Mouse (Mus musculus) heart, embryonic 16.5 days (tissue): ENCODE results near the gene Ces1f. TPM values are rescaled to one million over a fixed set of nuclear protein-coding genes. Genes with fewer than 3 reads are reported as not detected.

Experiments used
- ATAC-seq: fragments of 200-750 bp; cut with Nextera tagmentation; replicated peaks from 2 replicates; pipeline ENCODE4 v1.8.0; 2017; ENCODE audit warnings: moderate number of reproducible peaks; ENCODE audit not compliant: insufficient read depth, low FRiP score; ENCODE audit errors: extremely low read depth
- H3K27ac ChIP-seq: fragments of 300-500 bp; sonication (generic); 2 replicates; pipeline ENCODE4 v1.5.1; 2014; ENCODE audit warnings: mild to moderate bottlenecking, low read length, control low read depth, moderate library complexity
- H3K27me3 ChIP-seq: fragments of 300-500 bp; sonication (generic); 2 replicates; pipeline ENCODE4 v1.6.1; 2014; ENCODE audit warnings: low read length, mixed read lengths; ENCODE audit not compliant: control insufficient read depth, insufficient read depth
- H3K36me3 ChIP-seq: fragments of 300-500 bp; sonication (generic); 2 replicates; pipeline ENCODE4 v1.6.1; 2014; ENCODE audit not compliant: control insufficient read depth, insufficient read depth
- H3K4me1 ChIP-seq: fragments of 300-500 bp; sonication (generic); 2 replicates; pipeline ENCODE4 v1.6.1; 2014; ENCODE audit warnings: low read length, mixed read lengths; ENCODE audit not compliant: control insufficient read depth, insufficient read depth
- H3K4me2 ChIP-seq: fragments of 300-500 bp; sonication (generic); 2 replicates; pipeline ENCODE4 v1.6.1; 2014; ENCODE audit warnings: low read depth, mild to moderate bottlenecking, control low read depth, low read length
- H3K4me3 ChIP-seq: fragments of 300-500 bp; sonication (generic); 2 replicates; pipeline ENCODE4 v1.5.1; 2014; ENCODE audit warnings: mild to moderate bottlenecking, control low read depth, low read length
- H3K9ac ChIP-seq: fragments of 300-500 bp; sonication (generic); 2 replicates; pipeline ENCODE4 v1.6.1; 2014; ENCODE audit warnings: low read length, control low read depth
- H3K9me3 ChIP-seq: fragments of 300-500 bp; sonication (generic); replicated peaks from 2 replicates; pipeline ENCODE4 v1.6.1; 2016; ENCODE audit warnings: low read length; ENCODE audit not compliant: control insufficient read depth
- WGBS: fragments of 180-500 bp; shearing (Covaris S2); extraction: QIAGEN DNeasy Blood & Tissue Kit; methylation state at CpG from one replicate; pipeline ENCODE4 v1.1.7; 2014; 5-methylcytosine and 5-hydroxymethylcytosine counted together
- polyA plus RNA-seq: library from polyadenylated mRNA; unstranded; fragments of >200 nt; fragmentation: Nextera tagmentation; extraction: Ambion mirVana; gene quantifications from 2 replicates; pipeline ENCODE4 v1.2.1, GENCODE M21; 2015

Ces1f gene
- polyA plus RNA-seq = 0.12 and 0.35 TPM in 2 replicates

DNA sequence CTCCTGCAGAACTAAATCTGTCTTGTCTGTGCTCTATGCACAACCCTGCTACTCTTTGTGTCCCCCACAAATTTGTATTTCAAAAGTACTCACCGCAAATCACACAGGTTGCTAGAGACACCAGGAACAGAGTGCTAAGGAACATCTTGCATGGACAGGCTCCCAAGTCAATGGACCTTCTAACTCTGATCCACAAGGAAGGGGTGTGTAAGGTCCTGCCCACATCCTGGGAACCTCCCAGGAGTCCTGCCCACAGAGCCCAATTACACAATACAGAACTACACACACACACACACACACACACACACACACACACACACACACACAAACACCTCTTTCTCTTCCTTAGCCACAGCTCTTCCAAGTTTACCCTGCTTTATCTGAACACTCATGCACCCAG, at the start of gene Ces1f:
Gene Ces1f, minus strand, starts transcription at position 192 of the 400 bp plus-strand sequence.
- 88% methylated on average over 1 of the region's 1 CpGs for WGBS
- Histone ChIP-seq H3K36me3 (no peaks in the 10 kb centered on the region), H3K9ac (no peak within 1 kb of the TSS), H3K4me3 (no peak within 1 kb of the TSS), H3K4me1 (no peaks in the 10 kb centered on the region), H3K9me3 (no peaks in the 10 kb centered on the region), H3K4me2 (no peak within 1 kb of the TSS), H3K27ac (no peak within 1 kb of the TSS), H3K27me3 (no peaks in the 10 kb centered on the region)
- no peak for ATAC-seq

DNA sequence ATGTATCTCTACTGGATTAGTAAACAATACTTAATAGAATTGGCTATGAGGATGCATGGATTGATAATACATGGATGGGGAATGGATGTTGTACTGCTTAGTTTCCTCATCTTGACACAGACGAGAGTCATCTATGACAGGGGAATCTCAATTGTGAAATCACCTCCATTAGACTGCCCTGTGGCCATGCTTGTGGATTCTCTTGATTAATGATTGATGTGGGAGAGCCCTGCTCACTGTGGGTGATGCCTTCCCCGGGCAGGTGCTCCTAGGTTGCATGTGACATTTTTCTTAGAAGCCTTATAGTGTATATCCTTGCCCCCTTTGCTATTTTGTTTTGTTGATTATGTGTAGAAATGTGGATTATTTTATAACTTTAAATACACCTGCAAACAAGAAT, 45.6 kb upstream of the Ces1f start:
- H3K9ac ChIP-seq = no peak overlapping the region
- H3K27me3 ChIP-seq = no peaks in the 10 kb centered on the region
- no peak overlapping the region for H3K4me2 ChIP-seq
- WGBS = 72% methylated on average over 2 of the region's 2 CpGs
- no peak overlapping the region for H3K4me3 ChIP-seq
- no peaks in the 10 kb centered on the region for H3K9me3 ChIP-seq
- ATAC-seq = no peak
- H3K4me1 ChIP-seq = no peaks in the 10 kb centered on the region
- H3K36me3 ChIP-seq = no peaks in the 10 kb centered on the region
- no peak overlapping the region for H3K27ac ChIP-seq

DNA sequence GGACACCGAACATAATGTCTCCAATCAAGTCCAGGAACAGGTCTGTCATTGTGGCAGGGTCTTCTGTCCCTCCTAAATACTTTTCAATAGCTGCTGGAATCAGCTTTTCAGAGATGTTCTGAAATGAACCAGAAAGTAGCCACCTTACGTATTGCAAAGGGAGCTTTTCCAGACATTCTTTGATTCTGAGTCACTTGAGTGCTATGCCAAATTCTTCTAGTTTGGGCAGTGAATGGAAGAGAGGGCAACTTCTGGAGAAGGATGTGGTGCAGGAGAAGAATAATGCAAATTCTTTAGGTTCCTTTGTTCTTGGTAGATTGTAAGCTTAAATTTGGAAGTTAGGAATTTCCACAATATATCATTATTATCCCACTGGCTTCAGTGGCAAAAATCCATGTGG, 37.5 kb upstream of the Ces1f start:
- no peaks in the 10 kb centered on the region for H3K36me3 ChIP-seq
- H3K27ac ChIP-seq = no peak overlapping the region
- no peaks in the 10 kb centered on the region for H3K9me3 ChIP-seq
- no peak for ATAC-seq
- 70% methylated on average over 2 of the region's 2 CpGs for WGBS
- H3K4me1 ChIP-seq = no peaks in the 10 kb centered on the region
- no peak overlapping the region for H3K4me2 ChIP-seq
- H3K4me3 ChIP-seq = no peak overlapping the region
- H3K27me3 ChIP-seq = no peaks in the 10 kb centered on the region
- no peak overlapping the region for H3K9ac ChIP-seq

DNA sequence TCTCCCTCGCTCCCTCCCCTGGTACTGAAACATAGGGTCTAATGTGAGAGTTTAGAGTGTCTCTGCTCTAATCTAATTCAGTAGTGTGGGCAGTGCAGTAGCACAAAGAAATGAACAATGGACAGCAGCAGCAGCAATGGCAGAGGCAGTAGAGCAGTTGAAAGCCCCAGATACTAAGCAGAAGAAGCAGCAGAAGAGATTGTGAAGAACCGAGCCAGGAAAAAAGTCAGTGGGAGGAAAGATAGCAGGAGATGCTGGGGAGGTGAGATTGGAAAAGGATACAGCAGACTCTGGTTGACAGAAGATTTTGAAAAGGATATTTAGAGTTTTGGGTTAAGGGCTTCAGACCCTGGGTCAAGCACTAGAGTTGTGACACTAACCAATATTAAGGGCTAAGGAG, 36.0 kb upstream of the Ces1f start:
- WGBS = 68% methylated on average over 2 of the region's 2 CpGs

DNA sequence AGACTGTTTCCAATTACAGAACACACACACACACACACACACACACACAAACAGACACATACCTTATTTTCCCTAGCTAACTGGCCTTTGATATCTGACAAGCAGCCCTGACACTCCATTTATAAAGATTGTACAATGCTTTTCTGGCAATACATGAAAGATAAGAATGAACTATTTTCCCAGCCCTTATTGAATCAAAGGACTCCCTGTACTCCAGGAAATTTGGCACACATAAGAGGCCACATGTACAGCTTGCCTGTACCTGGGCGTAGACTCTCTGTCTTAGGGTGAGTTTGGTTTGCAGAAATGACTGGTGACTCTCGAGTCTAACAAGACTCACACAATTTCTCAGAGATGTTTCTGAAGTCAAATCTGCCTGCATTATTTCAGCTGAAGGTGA, 4.3 kb upstream of the Ces1f start:
- WGBS = 64% methylated on average over 2 of the region's 2 CpGs
- ATAC-seq = no peak
- no peak overlapping the region for H3K4me2 ChIP-seq
- H3K9ac ChIP-seq = no peak overlapping the region
- no peaks in the 10 kb centered on the region for H3K4me1 ChIP-seq
- no peaks in the 10 kb centered on the region for H3K27me3 ChIP-seq
- 0 out of 2 replicates have a peak, but pooled peaks cover 2% of the 10 kb centered on the region for H3K9me3 ChIP-seq
- no peak overlapping the region for H3K4me3 ChIP-seq
- no peak overlapping the region for H3K27ac ChIP-seq
- H3K36me3 ChIP-seq = no peaks in the 10 kb centered on the region

More for the DNA sequence above, 36.0 kb upstream of the Ces1f start:
- Histone ChIP-seq H3K27me3 (no peaks in the 10 kb centered on the region), H3K9ac (no peak overlapping the region), H3K4me3 (no peak overlapping the region), H3K4me1 (no peaks in the 10 kb centered on the region), H3K9me3 (no peaks in the 10 kb centered on the region), H3K36me3 (no peaks in the 10 kb centered on the region), H3K4me2 (no peak overlapping the region), H3K27ac (no peak overlapping the region)
- ATAC-seq = no peak

DNA sequence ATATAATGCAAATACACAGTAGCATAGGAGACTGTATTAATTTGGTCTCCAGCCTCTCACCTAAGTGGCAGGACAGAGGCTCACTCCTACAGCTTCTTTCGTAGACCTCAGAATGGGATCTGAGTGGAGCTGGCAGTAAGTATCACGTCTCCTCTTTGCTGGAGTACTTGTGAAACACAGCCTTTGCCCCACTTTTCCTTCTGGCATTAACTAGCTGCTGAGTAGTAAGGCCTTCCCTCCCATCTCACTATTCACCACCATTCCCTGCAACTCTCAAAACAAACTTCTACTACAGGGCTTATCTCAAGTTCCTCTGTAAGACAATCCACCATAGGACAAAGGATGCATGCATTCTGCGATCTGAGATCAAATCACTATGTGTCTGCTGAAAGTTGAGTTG, 2.8 kb upstream of the Ces1f start:
- no peaks in the 10 kb centered on the region for H3K4me1 ChIP-seq
- WGBS = 65% methylated on average over 3 of the region's 3 CpGs

DNA sequence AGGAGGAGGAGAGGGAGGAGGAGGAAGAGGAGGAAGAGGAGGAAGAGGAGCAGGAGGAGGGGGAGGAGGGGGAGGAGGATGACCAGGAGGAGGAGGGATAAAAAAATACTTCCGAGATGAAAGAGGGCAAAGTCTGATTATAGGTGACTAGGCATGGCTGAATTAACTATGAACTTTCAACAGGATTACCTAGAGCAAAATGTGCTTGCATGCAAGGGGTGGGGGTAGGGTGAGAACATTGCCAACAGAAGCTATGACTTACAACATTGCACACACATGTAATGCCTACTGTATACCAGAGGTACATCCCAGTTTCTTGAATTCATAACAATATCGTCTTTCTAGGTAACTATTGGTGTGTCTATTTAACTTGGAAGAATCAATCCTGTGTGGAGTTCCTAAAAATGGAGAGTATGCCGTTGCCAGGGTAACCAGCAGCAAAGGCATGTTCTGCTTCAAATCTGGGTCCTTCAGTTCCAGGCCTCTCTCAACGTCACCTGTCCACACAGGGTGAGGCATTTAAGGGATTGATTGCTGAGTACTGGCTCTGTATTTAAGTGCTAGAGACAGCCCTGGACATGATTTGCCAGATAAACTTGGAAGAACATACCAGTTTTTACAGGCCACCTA, 1.3 kb downstream of the Ces1f start:
- Histone ChIP-seq H3K4me2 (no peak overlapping the region), H3K4me1 (no peaks in the 10 kb centered on the region), H3K4me3 (no peak overlapping the region), H3K9ac (no peak overlapping the region), H3K27ac (no peak overlapping the region), H3K9me3 (no peaks in the 10 kb centered on the region), H3K27me3 (no peaks in the 10 kb centered on the region), H3K36me3 (no peaks in the 10 kb centered on the region)
- no peak for ATAC-seq
- 65% methylated on average over 4 of the region's 4 CpGs for WGBS

More for the DNA sequence above, 2.8 kb upstream of the Ces1f start:
- Histone ChIP-seq H3K9ac (no peak overlapping the region), H3K9me3 (0 out of 2 replicates have a peak, but pooled peaks cover 2% of the 10 kb centered on the region), H3K4me2 (no peak overlapping the region), H3K27me3 (no peaks in the 10 kb centered on the region), H3K36me3 (no peaks in the 10 kb centered on the region), H3K27ac (no peak overlapping the region), H3K4me3 (no peak overlapping the region)
- no peak for ATAC-seq

DNA sequence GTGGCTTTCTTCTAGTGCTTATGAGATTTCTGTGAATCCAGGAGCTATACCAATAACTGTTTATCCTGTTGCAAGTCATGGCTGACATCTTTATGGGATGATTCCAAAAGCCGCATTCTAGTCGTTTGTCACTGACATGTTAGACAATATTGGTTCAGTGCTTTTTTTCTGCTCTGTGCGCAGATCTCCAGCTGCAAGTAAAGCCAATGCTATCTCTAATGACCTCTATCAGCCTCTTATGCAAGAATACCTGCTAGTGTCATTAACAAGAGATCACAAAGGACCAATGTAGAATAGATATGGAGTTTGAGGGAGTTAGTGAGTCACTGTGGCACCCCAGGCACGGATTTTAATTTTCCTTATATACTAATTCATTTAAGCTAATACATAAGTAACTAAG, 4.9 kb downstream of the Ces1f start:
- Histone ChIP-seq H3K9me3 (no peaks in the 10 kb centered on the region), H3K4me2 (no peak overlapping the region), H3K4me1 (no peaks in the 10 kb centered on the region), H3K36me3 (no peaks in the 10 kb centered on the region), H3K4me3 (no peak overlapping the region), H3K9ac (no peak overlapping the region), H3K27ac (no peak overlapping the region), H3K27me3 (no peaks in the 10 kb centered on the region)
- ATAC-seq = no peak
- 79% methylated on average over 4 of the region's 4 CpGs for WGBS

DNA sequence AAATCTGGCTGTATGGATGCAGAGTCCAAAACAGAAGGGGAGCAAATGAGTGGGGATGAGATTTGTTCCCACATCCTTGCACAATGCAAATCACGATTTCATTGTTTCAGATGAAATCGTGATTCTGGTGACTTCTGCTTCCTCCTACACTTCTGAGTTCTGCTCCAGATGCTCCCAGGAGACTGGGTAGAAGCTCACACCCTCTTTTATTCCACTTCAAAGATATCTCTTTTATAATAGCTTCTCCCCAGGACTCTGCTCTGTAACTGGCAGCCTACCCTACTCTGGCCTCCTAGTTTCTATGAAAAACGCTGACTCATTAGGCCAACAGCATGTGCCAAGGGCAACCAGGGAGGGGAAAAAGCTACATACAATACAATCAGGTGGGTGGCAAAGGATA, 6.2 kb downstream of the Ces1f start:
- H3K4me2 ChIP-seq = no peak overlapping the region
- 82% methylated on average over 3 of the region's 3 CpGs for WGBS
- H3K4me1 ChIP-seq = no peaks in the 10 kb centered on the region
- no peak overlapping the region for H3K4me3 ChIP-seq
- no peaks in the 10 kb centered on the region for H3K9me3 ChIP-seq
- no peaks in the 10 kb centered on the region for H3K36me3 ChIP-seq
- no peaks in the 10 kb centered on the region for H3K27me3 ChIP-seq
- no peak overlapping the region for H3K9ac ChIP-seq
- H3K27ac ChIP-seq = no peak overlapping the region
- ATAC-seq = no peak
